Mouse (Mus musculus): ENCODE measurements around the gene Gm11127. TPM values are rescaled to one million over a fixed set of nuclear protein-coding genes. Genes with fewer than 3 reads are reported as not detected.

The Gm11127 gene
- polyA plus RNA-seq, 1 experiment from 2014 or later, result not detected

DNA sequence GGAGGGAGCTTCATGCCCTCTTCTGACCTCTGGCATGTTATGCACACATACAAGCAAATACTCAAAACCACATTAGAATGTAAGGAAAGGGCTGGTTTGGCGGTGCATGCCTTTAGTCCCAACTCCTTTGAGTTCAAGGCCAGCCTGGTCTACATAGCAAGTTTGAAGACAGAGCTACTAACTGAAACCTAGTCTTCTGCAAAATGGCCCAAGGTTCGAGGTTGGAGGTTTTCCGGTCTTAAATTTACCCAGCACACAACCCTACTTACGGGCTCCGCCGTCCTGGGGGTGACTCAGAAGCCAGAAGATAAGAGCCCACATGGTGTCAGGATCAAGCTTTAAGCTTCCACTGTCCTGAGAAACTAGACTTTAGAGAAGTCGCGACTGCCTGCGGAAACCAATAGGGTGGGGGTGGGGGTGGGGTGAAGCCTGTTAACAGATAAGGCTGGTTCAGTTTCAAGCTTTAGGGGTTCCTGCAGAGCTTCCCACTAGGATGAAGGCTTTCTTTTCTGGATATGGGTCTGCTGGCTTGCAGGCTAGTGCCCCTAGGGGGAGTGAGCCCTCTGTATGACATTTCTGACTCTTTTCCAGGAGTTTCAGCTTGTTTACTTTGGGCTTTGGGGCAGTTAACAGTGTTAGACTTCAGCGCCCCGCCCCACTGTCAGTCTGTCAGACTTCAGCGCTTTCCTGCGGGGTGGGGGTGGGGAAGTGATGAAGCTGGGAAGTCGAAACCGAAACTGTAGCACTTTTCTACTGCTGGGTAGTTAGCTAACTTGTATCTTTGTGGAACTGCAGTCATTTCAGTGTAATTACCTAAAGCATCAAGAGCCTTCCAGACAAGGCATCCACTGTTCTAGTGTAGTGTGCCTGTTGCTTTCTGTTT is 37.7 kb downstream of the Gm11127 start, which contains the start of gene H2-T24:
TSS of gene H2-T24 (minus strand) at position 370 of the 883 bp plus-strand sequence.
- no peaks in the 10 kb centered on the region for H3K36me3 ChIP-seq
- H3K9me3 ChIP-seq (replicated peaks), result no peaks in the 10 kb centered on the region
- ATAC-seq (replicated peaks; ENCODE audit: insufficient number of reproducible peaks, insufficient read depth, low FRiP score, low read depth), result peak; percentile 56
- H3K4me2 ChIP-seq, result peak within 1 kb of the TSS; percentile 52
- WGBS, result 23% methylated on average over 15 of the region's 15 CpGs
- peak within 1 kb of the TSS; percentile 60 for H3K27ac ChIP-seq
- peak within 1 kb of the TSS; percentile 29 for H3K4me3 ChIP-seq
- H3K27me3 ChIP-seq, result no peaks in the 10 kb centered on the region
- no peak within 1 kb of the TSS for H3K9ac ChIP-seq
- H3K4me1 ChIP-seq (replicated peaks), result peaks cover 7% of the 10 kb centered on the region; the same call in 1 of the 2 replicates

DNA sequence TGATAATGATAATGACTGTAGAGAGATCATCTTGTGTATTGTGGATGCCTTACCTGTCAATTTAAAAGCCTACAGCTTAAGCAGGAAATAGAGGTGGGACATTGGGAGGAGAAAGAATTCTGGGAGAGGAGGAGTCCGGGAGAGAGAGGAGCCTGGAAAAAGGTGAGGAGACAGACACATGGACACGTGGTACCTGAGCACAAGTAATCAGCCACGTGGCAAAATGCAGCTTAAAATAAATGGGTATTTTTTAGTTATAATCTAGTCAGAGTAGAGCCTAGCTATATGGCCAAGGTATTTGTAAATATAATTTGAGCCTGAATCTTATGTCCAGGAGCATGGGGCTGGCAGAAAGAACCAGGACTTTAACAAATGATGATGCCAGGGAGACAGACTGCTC is 38.7 kb downstream of the Gm11127 start:
- 74% methylated on average over 3 of the region's 3 CpGs for WGBS
- H3K27ac ChIP-seq, result 0 out of 2 replicates have a peak overlapping the region, but pooled peaks have one; percentile 10
- H3K9me3 ChIP-seq (replicated peaks), result no peaks in the 10 kb centered on the region
- no peak overlapping the region; the same call in 1 of the 2 replicates for H3K4me2 ChIP-seq
- H3K4me3 ChIP-seq, result no peak overlapping the region
- H3K36me3 ChIP-seq, result peaks cover 7% of the 10 kb centered on the region; the same call in 1 of the 2 replicates
- H3K9ac ChIP-seq, result no peak overlapping the region
- ATAC-seq (replicated peaks; ENCODE audit: insufficient number of reproducible peaks, insufficient read depth, low FRiP score, low read depth), result no peak
- no peaks in the 10 kb centered on the region for H3K27me3 ChIP-seq
- H3K4me1 ChIP-seq (replicated peaks), result peaks cover 7% of the 10 kb centered on the region; the same call in 1 of the 2 replicates

DNA sequence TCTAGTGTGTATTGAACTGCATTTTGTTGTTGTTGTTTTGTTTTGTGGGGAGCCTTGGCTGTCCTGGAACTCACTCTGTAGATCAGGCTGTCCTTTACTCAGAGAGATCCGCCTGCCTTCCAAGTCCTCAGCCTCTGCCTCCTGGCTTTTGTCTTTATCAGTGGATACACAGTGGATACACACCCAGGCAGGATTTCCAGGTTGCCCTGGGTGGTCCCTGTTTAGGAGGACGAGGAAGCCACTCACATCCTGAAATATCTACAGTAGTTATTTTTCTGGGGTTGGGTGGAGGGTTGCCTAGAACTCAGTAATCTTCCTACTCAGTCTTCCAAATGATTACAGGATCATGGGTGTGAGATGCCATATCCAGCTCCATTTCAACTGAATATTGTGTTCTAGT is 39.2 kb downstream of the Gm11127 start:
- no peak overlapping the region for H3K4me2 ChIP-seq
- no peaks in the 10 kb centered on the region for H3K27me3 ChIP-seq
- H3K9ac ChIP-seq, result no peak overlapping the region
- 50% methylated on average over 2 of the region's 2 CpGs for WGBS
- H3K27ac ChIP-seq, result no peak overlapping the region
- H3K9me3 ChIP-seq (replicated peaks), result no peaks in the 10 kb centered on the region
- no peak overlapping the region for H3K4me3 ChIP-seq
- H3K4me1 ChIP-seq (replicated peaks), result peaks cover 4% of the 10 kb centered on the region; the same call in 1 of the 2 replicates
- peaks cover 10% of the 10 kb centered on the region; the same call in 1 of the 2 replicates for H3K36me3 ChIP-seq
- ATAC-seq (replicated peaks; ENCODE audit: insufficient number of reproducible peaks, insufficient read depth, low FRiP score, low read depth), result no peak; the same call in 1 of the 2 replicates

DNA sequence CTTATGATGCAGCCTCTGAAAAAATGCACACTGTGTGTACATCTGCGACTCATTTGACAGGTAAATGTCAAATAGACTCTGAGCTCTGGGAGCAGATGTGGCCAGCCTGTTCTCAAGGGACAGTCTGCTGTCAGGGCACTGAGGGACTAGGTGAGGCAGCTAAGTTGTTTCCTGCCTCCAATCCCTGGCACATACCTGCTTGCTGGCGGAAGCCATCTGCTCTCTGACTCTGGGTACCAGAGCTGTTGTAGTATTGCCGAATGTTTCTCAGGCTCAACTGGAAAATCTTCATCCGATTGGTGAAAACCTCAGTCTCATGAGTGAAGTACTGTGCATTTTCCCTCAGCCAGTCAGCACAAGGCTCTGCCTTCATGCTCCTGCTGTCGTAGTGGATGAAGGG is 41.1 kb downstream of the Gm11127 start:
- no peak overlapping the region for H3K4me3 ChIP-seq
- H3K36me3 ChIP-seq, result peaks cover 10% of the 10 kb centered on the region; the same call in 1 of the 2 replicates
- no peak overlapping the region for H3K9ac ChIP-seq
- WGBS, result 85% methylated on average over 5 of the region's 5 CpGs
- no peak overlapping the region for H3K4me2 ChIP-seq
- no peaks in the 10 kb centered on the region for H3K9me3 ChIP-seq (replicated peaks)
- H3K27me3 ChIP-seq, result no peaks in the 10 kb centered on the region
- ATAC-seq (replicated peaks; ENCODE audit: insufficient number of reproducible peaks, insufficient read depth, low FRiP score, low read depth), result no peak
- H3K4me1 ChIP-seq (replicated peaks), result 0 out of 2 replicates have a peak, but pooled peaks cover 3% of the 10 kb centered on the region
- H3K27ac ChIP-seq, result no peak overlapping the region

DNA sequence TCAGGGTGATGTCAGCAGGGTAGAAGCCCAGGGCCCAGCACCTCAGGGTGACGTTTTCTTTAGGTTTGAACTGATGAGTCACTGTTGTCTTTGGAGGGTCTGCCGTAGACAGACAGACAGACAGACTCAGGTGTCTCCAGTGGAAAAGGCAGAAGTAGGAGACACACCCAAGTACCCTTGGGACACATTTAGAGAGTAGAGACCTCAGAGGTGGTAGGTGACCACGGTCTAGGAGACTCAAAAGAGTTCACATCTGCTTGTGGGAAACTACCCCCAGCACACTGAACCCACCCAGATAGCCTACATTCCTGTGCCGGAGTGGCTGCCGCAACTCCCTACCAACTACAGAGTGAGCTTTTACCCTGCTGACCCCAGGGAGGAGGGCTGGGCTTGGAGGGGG is 43.2 kb downstream of the Gm11127 start:
- WGBS, result 89% methylated on average over 5 of the region's 5 CpGs
- no peak overlapping the region for H3K4me3 ChIP-seq
- H3K27me3 ChIP-seq, result no peaks in the 10 kb centered on the region
- H3K9ac ChIP-seq, result no peak overlapping the region
- ATAC-seq (replicated peaks; ENCODE audit: insufficient number of reproducible peaks, insufficient read depth, low FRiP score, low read depth), result no peak
- H3K4me1 ChIP-seq (replicated peaks), result no peaks in the 10 kb centered on the region
- no peaks in the 10 kb centered on the region for H3K9me3 ChIP-seq (replicated peaks)
- H3K4me2 ChIP-seq, result no peak overlapping the region
- no peak overlapping the region for H3K27ac ChIP-seq
- peaks cover 10% of the 10 kb centered on the region; the same call in 1 of the 2 replicates for H3K36me3 ChIP-seq

Other genes with a start within 250 kb of the Gm11127 start
- 49.7 and 56.5 TPM in 2 replicates for gene Ier3, start 236.7 kb downstream of the Gm11127 start, polyA plus RNA-seq (2015; fragmentation: Nextera tagmentation; extraction: Ambion mirVana)
- 103 and 109 TPM in 2 replicates for gene Flot1, start 235.1 kb downstream of the Gm11127 start, polyA plus RNA-seq (2015; fragmentation: Nextera tagmentation; extraction: Ambion mirVana)
- gene Tubb5, start 220.1 kb downstream of the Gm11127 start, polyA plus RNA-seq (2015; fragmentation: Nextera tagmentation; extraction: Ambion mirVana), result 567 and 662 TPM in 2 replicates
- gene Mdc1, start 216.9 kb downstream of the Gm11127 start, polyA plus RNA-seq (2015; fragmentation: Nextera tagmentation; extraction: Ambion mirVana), result 12.6 and 17.0 TPM in 2 replicates
- gene Nrm, start 197.1 kb downstream of the Gm11127 start, polyA plus RNA-seq (2015; fragmentation: Nextera tagmentation; extraction: Ambion mirVana), result 38.7 and 46.2 TPM in 2 replicates
- 17.9 and 21.4 TPM in 2 replicates for gene Ppp1r18, start 192.8 kb downstream of the Gm11127 start, polyA plus RNA-seq (2015; fragmentation: Nextera tagmentation; extraction: Ambion mirVana)
- 19.7 and 31.1 TPM in 2 replicates for gene Dhx16, start 178.6 kb downstream of the Gm11127 start, polyA plus RNA-seq (2015; fragmentation: Nextera tagmentation; extraction: Ambion mirVana)
- gene 2310061I04Rik, start 160.9 kb downstream of the Gm11127 start, polyA plus RNA-seq (2015; fragmentation: Nextera tagmentation; extraction: Ambion mirVana), result 23.9 and 27.6 TPM in 2 replicates
- 38.7 and 50.7 TPM in 2 replicates for gene Atat1, start 148.3 kb downstream of the Gm11127 start, polyA plus RNA-seq (2015; fragmentation: Nextera tagmentation; extraction: Ambion mirVana)
- gene Mrps18b, start 142.0 kb downstream of the Gm11127 start, polyA plus RNA-seq (2015; fragmentation: Nextera tagmentation; extraction: Ambion mirVana), result 64.2 and 69.2 TPM in 2 replicates
- 26.5 and 28.1 TPM in 2 replicates for gene Ppp1r10, start 141.9 kb downstream of the Gm11127 start, polyA plus RNA-seq (2015; fragmentation: Nextera tagmentation; extraction: Ambion mirVana)
- 57.8 and 71.3 TPM in 2 replicates for gene Abcf1, start 88.6 kb downstream of the Gm11127 start, polyA plus RNA-seq (2015; fragmentation: Nextera tagmentation; extraction: Ambion mirVana)
- 31.4 and 37.8 TPM in 2 replicates for gene Gnl1, start 78.5 kb downstream of the Gm11127 start, polyA plus RNA-seq (2015; fragmentation: Nextera tagmentation; extraction: Ambion mirVana)
- gene Prr3, start 78.1 kb downstream of the Gm11127 start, polyA plus RNA-seq (2015; fragmentation: Nextera tagmentation; extraction: Ambion mirVana), result 13.7 and 20.4 TPM in 2 replicates
- 1.3 and 2.7 TPM in 2 replicates for gene H2-T24, start 37.8 kb downstream of the Gm11127 start, polyA plus RNA-seq (2015; fragmentation: Nextera tagmentation; extraction: Ambion mirVana)
- gene H2-T23, start 25.5 kb downstream of the Gm11127 start, polyA plus RNA-seq (2015; fragmentation: Nextera tagmentation; extraction: Ambion mirVana), result 4.7 and 11.6 TPM in 2 replicates
- gene H2-T22, start 15.6 kb downstream of the Gm11127 start, polyA plus RNA-seq (2015; fragmentation: Nextera tagmentation; extraction: Ambion mirVana), result 7.0 and 12.0 TPM in 2 replicates
- gene Gm6034, start 15.4 kb downstream of the Gm11127 start, polyA plus RNA-seq (2015; fragmentation: Nextera tagmentation; extraction: Ambion mirVana), result not detected in 2 replicates
- not detected in 2 replicates for gene Gm19684, start 63.3 kb upstream of the Gm11127 start, polyA plus RNA-seq (2015; fragmentation: Nextera tagmentation; extraction: Ambion mirVana)
- gene Gm7030, start 71.1 kb upstream of the Gm11127 start, polyA plus RNA-seq (2015; fragmentation: Nextera tagmentation; extraction: Ambion mirVana), result not detected in 2 replicates
- 0.84 and 1.8 TPM in 2 replicates for gene Gm8909, start 110.2 kb upstream of the Gm11127 start, polyA plus RNA-seq (2015; fragmentation: Nextera tagmentation; extraction: Ambion mirVana)
- 0.36 TPM in 1 of 2 replicates, not detected in the other for gene H2-T3, start 131.9 kb upstream of the Gm11127 start, polyA plus RNA-seq (2015; fragmentation: Nextera tagmentation; extraction: Ambion mirVana)
- 78.8 and 83.7 TPM in 2 replicates for gene Rpp21, start 199.7 kb upstream of the Gm11127 start, polyA plus RNA-seq (2015; fragmentation: Nextera tagmentation; extraction: Ambion mirVana)
- gene Trim39, start 213.9 kb upstream of the Gm11127 start, polyA plus RNA-seq (2015; fragmentation: Nextera tagmentation; extraction: Ambion mirVana), result 9.1 and 11.1 TPM in 2 replicates
- not detected in 2 replicates for gene H2-M10.2, start 228.1 kb upstream of the Gm11127 start, polyA plus RNA-seq (2015; fragmentation: Nextera tagmentation; extraction: Ambion mirVana)

Measured in heart, embryonic 15.5 days (tissue).